Mouse (Mus musculus): ENCODE data around the gene Zfp536. TPM values are rescaled to one million over a fixed set of nuclear protein-coding genes. Genes with fewer than 3 reads are reported as not detected.

The Zfp536 gene
- polyA plus RNA-seq, 1 experiment = not detected

- H3K9ac ChIP-seq (ENCODE audit: low read depth, poor library complexity, severe bottlenecking) = no peak overlapping the region
- no peaks in the 10 kb centered on the region for H3K9me3 ChIP-seq (replicated peaks; ENCODE audit: control insufficient read depth, insufficient read depth, low read length, poor library complexity, severe bottlenecking)
- H3K27me3 ChIP-seq (ENCODE audit: control insufficient read depth, insufficient read depth, low read length, poor library complexity, severe bottlenecking) = no peaks in the 10 kb centered on the region
- no peak overlapping the region for H3K4me3 ChIP-seq (ENCODE audit: low read depth, low read length)
- no peaks in the 10 kb centered on the region for H3K36me3 ChIP-seq (ENCODE audit: control insufficient read depth, insufficient read depth, low read length, poor library complexity, severe bottlenecking)
- H3K4me1 ChIP-seq (ENCODE audit: control insufficient read depth, insufficient read depth, low read length) = no peaks in the 10 kb centered on the region
- TF ChIP-seq CTCF (IDR thresholded peaks at IDR 0.05; ENCODE audit: low read depth, low read length) (no peak), POLR2A (IDR thresholded peaks at IDR 0.05; ENCODE audit: insufficient read depth, low read length) (no peak), EP300 (IDR thresholded peaks at IDR 0.05; ENCODE audit: insufficient read depth, low read depth, low read length) (no peak)
- no peak overlapping the region for H3K27ac ChIP-seq (ENCODE audit: insufficient read depth, low read length)
Observed at GRCm38 (mm10) chr7:37732741-37733140, 40.7 kb downstream of the Zfp536 start.

- H3K27me3 ChIP-seq (ENCODE audit: control insufficient read depth, insufficient read depth, low read length, poor library complexity, severe bottlenecking) = no peaks in the 10 kb centered on the region
- H3K9ac ChIP-seq (ENCODE audit: low read depth, poor library complexity, severe bottlenecking) = no peak overlapping the region
- H3K4me1 ChIP-seq (ENCODE audit: control insufficient read depth, insufficient read depth, low read length) = no peaks in the 10 kb centered on the region
- H3K9me3 ChIP-seq (replicated peaks; ENCODE audit: control insufficient read depth, insufficient read depth, low read length, poor library complexity, severe bottlenecking) = no peaks in the 10 kb centered on the region
- H3K36me3 ChIP-seq (ENCODE audit: control insufficient read depth, insufficient read depth, low read length, poor library complexity, severe bottlenecking) = no peaks in the 10 kb centered on the region
- H3K27ac ChIP-seq (ENCODE audit: insufficient read depth, low read length) = no peak overlapping the region
- no peak overlapping the region for H3K4me3 ChIP-seq (ENCODE audit: low read depth, low read length)
- TF ChIP-seq POLR2A (IDR thresholded peaks at IDR 0.05; ENCODE audit: insufficient read depth, low read length) (no peak), EP300 (IDR thresholded peaks at IDR 0.05; ENCODE audit: insufficient read depth, low read depth, low read length) (no peak), CTCF (IDR thresholded peaks at IDR 0.05; ENCODE audit: low read depth, low read length) (no peak)
Observed at GRCm38 (mm10) chr7:37727746-37728145, 45.7 kb downstream of the Zfp536 start.

- Histone ChIP-seq H3K9ac (ENCODE audit: low read depth, poor library complexity, severe bottlenecking) (no peak overlapping the region), H3K27ac (ENCODE audit: insufficient read depth, low read length) (no peak overlapping the region), H3K36me3 (ENCODE audit: control insufficient read depth, insufficient read depth, low read length, poor library complexity, severe bottlenecking) (no peaks in the 10 kb centered on the region), H3K4me1 (ENCODE audit: control insufficient read depth, insufficient read depth, low read length) (no peaks in the 10 kb centered on the region), H3K9me3 (replicated peaks; ENCODE audit: control insufficient read depth, insufficient read depth, low read length, poor library complexity, severe bottlenecking) (no peaks in the 10 kb centered on the region), H3K4me3 (ENCODE audit: low read depth, low read length) (no peak overlapping the region), H3K27me3 (ENCODE audit: control insufficient read depth, insufficient read depth, low read length, poor library complexity, severe bottlenecking) (no peaks in the 10 kb centered on the region)
- no peak for TF ChIP-seq EP300 (IDR thresholded peaks at IDR 0.05; ENCODE audit: insufficient read depth, low read depth, low read length)
- TF ChIP-seq CTCF (IDR thresholded peaks at IDR 0.05; ENCODE audit: low read depth, low read length) = no peak
- TF ChIP-seq POLR2A (IDR thresholded peaks at IDR 0.05; ENCODE audit: insufficient read depth, low read length) = no peak
Observed at GRCm38 (mm10) chr7:37724002-37724790, 49.2 kb downstream of the Zfp536 start.

GRCm38 (mm10) chr7:37723191-37723592, 50.2 kb downstream of the Zfp536 start:
- Histone ChIP-seq H3K4me1 (ENCODE audit: control insufficient read depth, insufficient read depth, low read length) (no peaks in the 10 kb centered on the region), H3K27ac (ENCODE audit: insufficient read depth, low read length) (no peak overlapping the region), H3K9ac (ENCODE audit: low read depth, poor library complexity, severe bottlenecking) (no peak overlapping the region), H3K27me3 (ENCODE audit: control insufficient read depth, insufficient read depth, low read length, poor library complexity, severe bottlenecking) (no peaks in the 10 kb centered on the region), H3K36me3 (ENCODE audit: control insufficient read depth, insufficient read depth, low read length, poor library complexity, severe bottlenecking) (no peaks in the 10 kb centered on the region), H3K4me3 (ENCODE audit: low read depth, low read length) (no peak overlapping the region), H3K9me3 (replicated peaks; ENCODE audit: control insufficient read depth, insufficient read depth, low read length, poor library complexity, severe bottlenecking) (no peaks in the 10 kb centered on the region)
- TF ChIP-seq POLR2A (IDR thresholded peaks at IDR 0.05; ENCODE audit: insufficient read depth, low read length) (no peak), CTCF (IDR thresholded peaks at IDR 0.05; ENCODE audit: low read depth, low read length) (no peak), EP300 (IDR thresholded peaks at IDR 0.05; ENCODE audit: insufficient read depth, low read depth, low read length) (no peak)

GRCm38 (mm10) chr7:37721676-37722075, 51.8 kb downstream of the Zfp536 start:
- H3K36me3 ChIP-seq (ENCODE audit: control insufficient read depth, insufficient read depth, low read length, poor library complexity, severe bottlenecking) = no peaks in the 10 kb centered on the region
- H3K9ac ChIP-seq (ENCODE audit: low read depth, poor library complexity, severe bottlenecking) = no peak overlapping the region
- no peaks in the 10 kb centered on the region for H3K9me3 ChIP-seq (replicated peaks; ENCODE audit: control insufficient read depth, insufficient read depth, low read length, poor library complexity, severe bottlenecking)
- TF ChIP-seq CTCF (IDR thresholded peaks at IDR 0.05; ENCODE audit: low read depth, low read length) = no peak
- no peak for TF ChIP-seq EP300 (IDR thresholded peaks at IDR 0.05; ENCODE audit: insufficient read depth, low read depth, low read length)
- TF ChIP-seq POLR2A (IDR thresholded peaks at IDR 0.05; ENCODE audit: insufficient read depth, low read length) = no peak
- H3K27me3 ChIP-seq (ENCODE audit: control insufficient read depth, insufficient read depth, low read length, poor library complexity, severe bottlenecking) = no peaks in the 10 kb centered on the region
- no peak overlapping the region for H3K27ac ChIP-seq (ENCODE audit: insufficient read depth, low read length)
- no peak overlapping the region for H3K4me3 ChIP-seq (ENCODE audit: low read depth, low read length)
- H3K4me1 ChIP-seq (ENCODE audit: control insufficient read depth, insufficient read depth, low read length) = no peaks in the 10 kb centered on the region

- Histone ChIP-seq H3K27ac (ENCODE audit: insufficient read depth, low read length) (no peak overlapping the region), H3K4me1 (ENCODE audit: control insufficient read depth, insufficient read depth, low read length) (no peaks in the 10 kb centered on the region), H3K27me3 (ENCODE audit: control insufficient read depth, insufficient read depth, low read length, poor library complexity, severe bottlenecking) (no peaks in the 10 kb centered on the region), H3K9me3 (replicated peaks; ENCODE audit: control insufficient read depth, insufficient read depth, low read length, poor library complexity, severe bottlenecking) (no peaks in the 10 kb centered on the region), H3K4me3 (ENCODE audit: low read depth, low read length) (no peak overlapping the region), H3K36me3 (ENCODE audit: control insufficient read depth, insufficient read depth, low read length, poor library complexity, severe bottlenecking) (no peaks in the 10 kb centered on the region), H3K9ac (ENCODE audit: low read depth, poor library complexity, severe bottlenecking) (no peak overlapping the region)
- TF ChIP-seq EP300 (IDR thresholded peaks at IDR 0.05; ENCODE audit: insufficient read depth, low read depth, low read length) (no peak), POLR2A (IDR thresholded peaks at IDR 0.05; ENCODE audit: insufficient read depth, low read length) (no peak), CTCF (IDR thresholded peaks at IDR 0.05; ENCODE audit: low read depth, low read length) (no peak)
Observed at GRCm38 (mm10) chr7:37718671-37719402, 54.6 kb downstream of the Zfp536 start.
